Mouse (Mus musculus) liver, embryonic 11.5 days (tissue): Measurements from ENCODE around the gene Fbf1. TPM values are rescaled to one million over a fixed set of nuclear protein-coding genes. Genes with fewer than 3 reads are reported as not detected.
"Not testable (repeated sequence)": the region's sequence is repeated elsewhere in the genome, so short reads cannot be mapped to it uniquely, and the experiment has no call there.

Experiments
- ATAC-seq: fragments of 200-750 bp; cut with Nextera tagmentation; replicated peaks from 2 replicates; pipeline ENCODE4 v1.8.0; 2017; ENCODE audit warnings: moderate number of reproducible peaks, mild to moderate bottlenecking, moderate TSS enrichment, moderate library complexity; ENCODE audit not compliant: low FRiP score
- DNase-seq: peaks from one replicate; pipeline ENCODE4 v3.0.0-alpha.2; 2017; ENCODE audit warnings: low spot score
- H3K27ac ChIP-seq: fragments of 300-500 bp; sonication (generic); 2 replicates; pipeline ENCODE4 v1.5.1; 2014; ENCODE audit warnings: mild to moderate bottlenecking, low read depth, low read length, control low read depth
- H3K27me3 ChIP-seq: fragments of 300-500 bp; sonication (generic); replicated peaks from 2 replicates; pipeline ENCODE4 v1.6.1; 2014; ENCODE audit warnings: low read length, mixed read lengths; ENCODE audit not compliant: control insufficient read depth, insufficient read depth
- H3K36me3 ChIP-seq: fragments of 300-500 bp; sonication (generic); 2 replicates; pipeline ENCODE4 v1.6.1; 2014; ENCODE audit warnings: mild to moderate bottlenecking, low read length, moderate library complexity, mixed read lengths; ENCODE audit not compliant: control insufficient read depth, insufficient read depth
- H3K4me1 ChIP-seq: fragments of 300-500 bp; sonication (generic); replicated peaks from 2 replicates; pipeline ENCODE4 v1.6.1; 2014; ENCODE audit warnings: low read length, mixed read lengths; ENCODE audit not compliant: control insufficient read depth, insufficient read depth
- H3K4me2 ChIP-seq: fragments of 300-500 bp; sonication (generic); 2 replicates; pipeline ENCODE4 v1.6.1; 2014; ENCODE audit warnings: mild to moderate bottlenecking, control low read depth, moderate library complexity
- H3K4me3 ChIP-seq: fragments of 300-500 bp; sonication (generic); 2 replicates; pipeline ENCODE4 v1.5.1; 2014; ENCODE audit warnings: low read depth, low read length, control low read depth
- H3K9ac ChIP-seq: fragments of 300-500 bp; sonication (generic); 2 replicates; pipeline ENCODE4 v1.6.1; 2014; ENCODE audit warnings: low read depth, low read length, control low read depth
- H3K9me3 ChIP-seq: fragments of 300-500 bp; sonication (generic); 2 replicates; pipeline ENCODE4 v1.6.1; 2016; ENCODE audit warnings: low read length, inconsistent platforms, mixed read lengths; ENCODE audit not compliant: control insufficient read depth
- WGBS: fragments of 180-500 bp; shearing (Covaris S2); extraction: QIAGEN DNeasy Blood & Tissue Kit; methylation state at CpG from one replicate; pipeline ENCODE4 v1.1.7; 2014; 5-methylcytosine and 5-hydroxymethylcytosine counted together
- polyA plus RNA-seq: library from polyadenylated mRNA; unstranded; fragments of >200 nt; fragmentation: Nextera tagmentation; extraction: Ambion mirVana; gene quantifications from 2 replicates; pipeline ENCODE4 v1.2.1, GENCODE M21; 2014

The Fbf1 gene
- polyA plus RNA-seq, 1 experiment from 2014 or later = 20.1 TPM

DNA sequence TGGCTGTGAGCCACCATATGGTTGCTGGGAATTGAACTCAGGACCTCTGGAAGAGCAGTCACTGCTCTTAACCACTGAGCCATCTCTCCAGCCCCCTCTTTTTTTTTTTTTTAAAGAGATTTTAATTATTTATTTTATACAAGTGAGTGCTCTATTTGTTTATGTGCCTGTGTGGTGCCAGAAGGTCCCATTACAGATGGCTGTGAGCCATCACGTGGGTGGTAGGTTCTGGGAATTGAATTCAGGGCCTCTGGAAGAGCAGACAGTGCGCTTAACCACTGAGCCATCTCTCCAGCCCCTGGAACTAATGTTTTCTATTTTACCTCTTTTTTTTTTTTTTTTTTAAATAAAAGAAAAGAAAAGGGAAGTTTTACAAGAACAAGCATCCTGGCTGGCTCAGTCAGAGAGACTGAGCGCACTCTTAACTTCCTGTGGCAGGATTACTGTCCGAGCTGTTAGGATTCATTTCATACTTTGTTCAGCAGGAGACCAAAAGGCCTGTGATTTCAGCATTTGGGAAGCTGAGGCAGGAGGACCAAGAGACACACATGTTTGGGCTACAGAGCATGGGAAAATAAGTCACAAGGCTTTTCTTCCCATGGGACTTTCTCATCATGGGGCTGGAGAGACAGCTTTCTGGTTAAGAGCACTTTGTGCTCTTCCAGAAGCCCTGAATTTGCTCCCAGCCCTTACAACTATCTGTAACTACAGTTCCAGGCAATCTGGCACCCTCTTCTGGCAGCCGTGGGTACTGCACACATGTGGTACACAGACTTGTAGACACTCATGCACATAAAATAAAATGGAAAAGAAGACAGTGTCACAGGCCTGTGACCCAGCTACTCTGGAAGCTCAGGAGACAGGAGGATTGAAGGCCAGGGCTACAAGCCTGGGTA is 71.5 kb downstream of the Fbf1 start:
- no peak for DNase-seq
- no peak overlapping the region for H3K4me3 ChIP-seq
- no peak overlapping the region for H3K4me2 ChIP-seq
- H3K9ac ChIP-seq = no peak overlapping the region
- peaks cover 28% of the 10 kb centered on the region for H3K4me1 ChIP-seq
- H3K9me3 ChIP-seq = no peaks in the 10 kb centered on the region
- no peaks in the 10 kb centered on the region for H3K27me3 ChIP-seq
- no peak for ATAC-seq
- H3K27ac ChIP-seq = no peak overlapping the region
- no peaks in the 10 kb centered on the region for H3K36me3 ChIP-seq
- WGBS = 83% methylated on average over 5 of the region's 5 CpGs

- Histone ChIP-seq H3K27me3 (no peaks in the 10 kb centered on the region), H3K27ac (no peak overlapping the region), H3K4me1 (peaks cover 23% of the 10 kb centered on the region), H3K9ac (no peak overlapping the region), H3K4me2 (no peak overlapping the region), H3K4me3 (no peak overlapping the region), H3K36me3 (no peaks in the 10 kb centered on the region), H3K9me3 (no peaks in the 10 kb centered on the region)
- WGBS = 33% methylated on average over 3 of the region's 3 CpGs
- ATAC-seq (no peak), DNase-seq (no peak)
These were observed 72.4 kb downstream of the Fbf1 start for GRCm38 (mm10) chr11:116095573-116095972.

DNA sequence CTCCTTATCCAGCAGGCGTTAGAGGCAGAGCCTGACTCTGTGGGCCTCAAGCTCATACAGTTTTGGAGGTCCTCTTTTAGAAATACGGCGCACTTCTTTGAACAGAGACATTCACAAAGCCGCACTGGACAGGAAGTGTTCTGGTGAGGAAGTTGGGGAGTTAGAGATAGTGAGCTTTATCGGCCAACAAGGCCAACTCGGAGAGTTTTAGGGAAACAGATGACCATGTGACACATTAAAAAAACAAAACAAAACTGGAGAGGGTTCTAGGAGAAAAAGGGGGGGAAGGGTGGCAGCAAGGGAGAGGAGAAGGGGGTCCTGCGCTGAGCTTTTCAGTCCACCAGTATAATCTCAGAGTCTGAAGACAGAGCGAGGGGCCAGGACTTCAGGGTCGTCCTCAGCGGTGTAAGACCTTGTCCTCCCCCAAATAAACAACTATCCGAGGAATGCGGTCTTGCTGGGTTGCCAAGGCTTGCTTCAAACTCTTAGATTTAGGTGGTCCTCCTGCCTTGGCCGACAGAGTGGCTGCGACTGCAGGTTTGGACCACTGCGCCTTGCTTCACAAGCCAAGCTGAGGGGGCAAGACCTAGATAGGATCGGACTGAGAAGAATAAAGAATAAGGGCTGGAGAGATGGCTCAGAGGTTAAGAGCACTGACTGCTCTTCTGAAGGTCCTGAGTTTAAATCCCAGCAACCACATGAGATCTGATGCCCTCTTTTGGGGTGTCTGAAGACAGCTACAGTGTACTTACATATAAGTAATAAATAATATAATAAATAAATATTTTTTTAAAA is 74.0 kb downstream of the Fbf1 start:
- H3K27me3 ChIP-seq = no peaks in the 10 kb centered on the region
- no peaks in the 10 kb centered on the region for H3K36me3 ChIP-seq
- peak overlapping the region; percentile 23; the same call in 1 of the 2 replicates for H3K4me3 ChIP-seq
- H3K27ac ChIP-seq = peak overlapping the region; percentile 80
- H3K9ac ChIP-seq = peak overlapping the region; percentile 55
- ATAC-seq (peak; percentile 42), DNase-seq (no peak)
- peaks cover 9% of the 10 kb centered on the region for H3K4me1 ChIP-seq
- H3K9me3 ChIP-seq = no peaks in the 10 kb centered on the region
- H3K4me2 ChIP-seq = peak overlapping the region; percentile 62
- 24% methylated on average over 16 of the region's 16 CpGs for WGBS

DNA sequence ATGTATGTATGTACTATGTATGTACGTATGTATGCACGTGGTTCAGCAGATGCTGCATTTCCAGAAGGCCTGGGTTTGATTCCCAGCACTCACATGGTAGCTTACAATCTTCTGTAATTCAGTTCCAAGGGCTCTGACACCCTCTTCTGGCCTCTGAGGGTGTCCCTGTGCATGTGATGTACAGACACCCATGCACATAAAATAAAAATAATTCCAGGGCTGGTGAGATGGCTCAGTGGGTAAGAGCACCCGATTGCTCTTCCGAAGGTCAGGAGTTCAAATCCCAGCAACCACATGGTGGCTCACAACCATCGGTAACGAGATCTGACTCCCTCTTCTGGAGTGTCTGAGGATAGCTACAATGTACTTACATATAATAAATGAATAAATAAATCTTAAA is 75.0 kb downstream of the Fbf1 start:
- H3K36me3 ChIP-seq, ATAC-seq: not testable (repeated sequence)
- H3K27ac ChIP-seq = peak overlapping the region; percentile 80; the same call in 1 of the 2 replicates

More for the DNA sequence above, 75.0 kb downstream of the Fbf1 start:
- H3K4me2 ChIP-seq, H3K9ac ChIP-seq, H3K4me3 ChIP-seq, DNase-seq, H3K27me3 ChIP-seq, H3K9me3 ChIP-seq: not testable (repeated sequence)
- H3K4me1 ChIP-seq = peaks cover 17% of the 10 kb centered on the region
- 87% methylated on average over 6 of the region's 6 CpGs for WGBS

Other genes with a start within 250 kb of the Fbf1 start
- gene Sap30bp, start 234.9 kb downstream of the Fbf1 start, polyA plus RNA-seq = 36.5 and 39.9 TPM in 2 replicates
- 19.8 and 22.9 TPM in 2 replicates for gene Recql5, start 234.7 kb downstream of the Fbf1 start, polyA plus RNA-seq
- gene Itgb4, start 193.5 kb downstream of the Fbf1 start, polyA plus RNA-seq = 0.60 and 0.77 TPM in 2 replicates
- gene Galk1, start 155.4 kb downstream of the Fbf1 start, polyA plus RNA-seq = 299 and 304 TPM in 2 replicates
- 1,141 and 1,182 TPM in 2 replicates for gene H3f3b, start 140.2 kb downstream of the Fbf1 start, polyA plus RNA-seq
- gene Unk, start 137.8 kb downstream of the Fbf1 start, polyA plus RNA-seq = 28.9 and 34.1 TPM in 2 replicates
- gene Unc13d, start 90.2 kb downstream of the Fbf1 start, polyA plus RNA-seq = 44.8 and 45.3 TPM in 2 replicates
- gene Wbp2, start 81.2 kb downstream of the Fbf1 start, polyA plus RNA-seq = 98.8 and 105 TPM in 2 replicates
- 6.3 and 6.6 TPM in 2 replicates for gene Trim47, start 41.0 kb downstream of the Fbf1 start, polyA plus RNA-seq
- gene Trim65, start 37.0 kb downstream of the Fbf1 start, polyA plus RNA-seq = 3.1 and 3.5 TPM in 2 replicates
- gene Mrpl38, start 29.3 kb downstream of the Fbf1 start, polyA plus RNA-seq = 121 and 126 TPM in 2 replicates
- gene Ten1, start 30.7 kb upstream of the Fbf1 start, polyA plus RNA-seq = 62.3 and 63.8 TPM in 2 replicates
- 22.7 and 23.6 TPM in 2 replicates for gene Acox1, start 30.9 kb upstream of the Fbf1 start, polyA plus RNA-seq
- 0.56 TPM in 2 replicates for gene Evpl, start 69.9 kb upstream of the Fbf1 start, polyA plus RNA-seq
- 88.4 and 89.4 TPM in 2 replicates for gene Srp68, start 106.1 kb upstream of the Fbf1 start, polyA plus RNA-seq
- gene Galr2, start 112.8 kb upstream of the Fbf1 start, polyA plus RNA-seq = 0.11 TPM in 1 of 2 replicates, not detected in the other
- gene Exoc7, start 139.1 kb upstream of the Fbf1 start, polyA plus RNA-seq = 47.4 and 51.3 TPM in 2 replicates
- gene Foxj1, start 167.2 kb upstream of the Fbf1 start, polyA plus RNA-seq = 1.2 and 1.3 TPM in 2 replicates
- gene Rnf157, start 244.9 kb upstream of the Fbf1 start, polyA plus RNA-seq = 5.0 and 6.8 TPM in 2 replicates